Mouse (Mus musculus): ENCODE measurements around the gene Lcn10. TPM values are rescaled to one million over a fixed set of nuclear protein-coding genes. Genes with fewer than 3 reads are reported as not detected.

The Lcn10 gene
- total RNA-seq (2023), result not detected

DNA sequence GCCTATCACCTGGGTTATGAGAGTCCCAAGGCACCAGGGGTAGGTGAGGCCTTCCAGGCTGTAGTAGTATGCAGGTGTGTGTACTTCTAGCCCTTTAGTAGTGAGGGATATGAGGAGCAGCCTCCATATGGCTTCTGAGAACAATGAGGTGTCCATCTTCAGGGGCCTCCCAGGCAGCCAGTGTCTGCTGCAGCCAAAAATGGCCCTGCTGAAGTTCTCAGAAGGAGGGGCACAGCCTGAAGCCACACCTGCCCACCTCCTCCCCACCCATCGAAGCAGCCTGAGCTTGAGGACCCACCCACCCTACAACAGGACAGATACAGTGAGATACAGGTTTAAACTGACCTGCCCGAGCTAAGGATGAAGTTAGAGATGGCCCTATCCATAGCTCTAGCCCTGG, at the start of gene Lcn10:
Gene Lcn10 (plus strand): TSS at position 301 of the 400 bp plus-strand sequence.

DNA sequence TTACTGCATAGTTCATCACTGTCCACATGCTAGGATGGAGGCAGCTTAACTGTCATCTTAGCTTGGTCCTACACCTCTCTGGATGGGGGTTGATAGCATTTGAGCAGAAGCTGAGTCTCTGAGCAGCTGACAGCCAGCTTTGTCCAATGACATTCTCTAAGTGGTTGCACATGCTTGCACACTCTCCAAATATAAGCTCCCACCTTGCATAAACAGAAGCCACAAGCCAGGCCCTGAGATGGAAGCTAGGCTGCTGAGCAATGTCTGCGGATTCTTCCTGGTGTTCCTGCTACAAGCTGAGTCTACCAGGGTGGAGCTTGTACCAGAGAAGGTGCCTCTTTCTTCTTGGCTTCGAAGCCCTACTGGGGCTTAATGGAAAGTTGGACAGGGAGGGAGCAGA, 29.6 kb upstream of the Lcn10 start, which contains the start of gene Lcn8:
Gene Lcn8 (plus strand): TSS at position 219 of the 400 bp plus-strand sequence.

DNA sequence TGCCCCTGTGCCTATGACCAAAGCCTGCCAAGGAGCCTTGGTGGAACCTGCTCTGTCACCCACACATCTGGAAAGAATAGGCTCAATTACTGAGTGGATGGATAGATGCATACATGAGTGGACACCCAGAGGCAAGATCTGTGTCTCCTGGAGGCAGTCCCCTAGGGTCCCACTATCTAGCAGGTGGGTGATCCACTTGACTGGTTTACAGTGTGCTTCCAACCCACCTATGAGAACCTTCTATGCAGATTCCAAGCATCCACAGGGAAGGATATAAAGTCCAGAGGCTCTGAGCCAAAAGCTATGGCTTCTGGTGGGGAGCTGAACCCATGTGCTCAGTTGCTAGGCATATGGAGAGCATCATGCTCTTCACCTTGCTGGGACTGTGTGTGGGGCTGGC, 24.9 kb upstream of the Lcn10 start, which contains the start of gene Lcn5:
Gene Lcn5 (plus strand): TSS at position 301 of the 400 bp plus-strand sequence.

DNA sequence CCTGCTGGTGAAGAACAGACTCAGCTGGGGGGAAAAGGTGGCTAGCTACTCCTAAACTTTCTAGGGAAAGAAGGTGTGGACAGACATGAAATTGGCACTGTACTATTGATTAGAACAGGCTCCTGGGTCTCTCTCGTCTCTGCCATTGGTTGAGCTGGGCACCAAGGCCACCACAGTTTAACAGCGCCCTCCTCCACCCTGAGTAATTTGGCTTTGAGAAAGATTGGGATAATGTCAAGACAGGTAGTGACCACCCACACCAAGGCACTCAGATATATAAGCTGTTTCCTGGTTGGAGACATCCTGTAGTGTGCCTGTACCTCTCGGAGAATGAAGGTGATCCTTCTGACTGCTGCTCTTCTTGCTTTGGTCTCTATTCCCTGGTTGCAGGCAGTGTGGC, 6.0 kb upstream of the Lcn10 start, which contains the start of gene Lcn6:
Gene Lcn6 (plus strand): TSS at position 301 of the 400 bp plus-strand sequence.

DNA sequence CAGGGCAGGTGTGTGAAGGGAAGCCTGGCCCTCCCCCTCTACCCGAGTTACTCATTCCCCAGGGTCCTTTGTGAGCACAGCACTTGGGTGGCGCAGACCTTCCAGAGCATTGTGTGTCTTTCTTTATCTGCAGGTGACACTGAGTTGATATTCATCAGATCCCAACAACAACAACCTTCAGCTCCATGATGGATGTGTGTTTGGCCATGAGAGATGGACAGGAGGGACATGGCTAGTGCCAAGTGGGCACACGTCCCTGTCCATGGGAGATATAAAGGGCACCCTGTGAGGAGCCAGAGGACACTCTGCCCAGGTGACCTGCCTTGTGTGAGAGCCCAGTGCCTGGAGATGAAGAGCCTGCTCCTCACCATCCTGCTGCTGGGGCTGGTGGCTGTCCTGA, 17.2 kb downstream of the Lcn10 start, which contains the start of gene Obp2a:
Gene Obp2a (plus strand): TSS at position 301 of the 400 bp plus-strand sequence.

DNA sequence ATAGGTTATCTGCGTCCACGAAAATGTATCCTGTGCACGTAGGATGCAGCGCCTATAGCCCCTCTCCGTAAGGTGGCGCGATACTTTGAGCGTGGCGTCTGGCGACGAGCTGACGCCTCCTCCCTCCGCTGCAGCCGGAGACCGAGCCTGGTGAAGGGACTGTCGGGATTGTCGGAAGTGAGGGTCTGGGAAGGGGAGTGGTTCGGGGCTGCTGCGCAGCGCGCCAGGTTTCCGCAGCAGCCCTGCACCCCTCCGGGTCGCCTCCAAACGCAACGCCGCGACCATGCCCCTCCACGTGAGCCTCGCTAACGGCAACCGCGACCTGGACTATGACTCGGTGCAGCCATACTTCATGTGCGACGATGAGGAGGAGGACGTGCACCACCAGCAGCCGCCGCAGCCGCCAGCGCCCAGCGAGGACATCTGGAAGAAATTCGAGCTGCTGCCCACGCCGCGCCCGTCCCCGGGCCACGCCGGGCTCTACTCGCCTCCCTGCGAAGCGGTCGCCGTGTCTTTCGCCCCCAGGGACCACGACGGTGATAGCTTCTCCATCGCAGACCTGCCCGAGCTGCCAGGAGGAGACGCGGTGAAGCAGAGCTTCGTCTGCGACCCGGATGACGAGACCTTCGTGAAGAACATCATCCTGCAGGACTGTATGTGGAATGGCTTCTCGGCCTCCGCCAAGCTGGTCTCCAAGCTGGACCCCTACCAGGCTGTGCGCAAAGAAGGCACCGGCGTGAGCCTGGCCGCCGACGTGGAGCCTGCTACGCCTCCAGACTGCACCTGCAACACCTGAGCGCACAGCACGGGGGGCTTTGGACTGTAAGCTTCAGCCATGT, 24.3 kb downstream of the Lcn10 start, which contains the start of gene Bmyc:
Gene Bmyc (plus strand): TSS at position 97 of the 839 bp plus-strand sequence.

Other genes starting within 250 kb of the Lcn10 start
- gene Clic3, start 225.9 kb upstream of the Lcn10 start, total RNA-seq (2023), result not detected
- 10 to 100 TPM; 90.9 to 100.0 TPM for gene Paxx, start 221.6 kb upstream of the Lcn10 start, total RNA-seq (2023)
- gene Ptgds, start 212.7 kb upstream of the Lcn10 start, total RNA-seq (2023), result not detected
- not detected for gene Lcn12, start 188.8 kb upstream of the Lcn10 start, total RNA-seq (2023)
- gene Fbxw5, start 182.0 kb upstream of the Lcn10 start, total RNA-seq (2023), result 10 to 100 TPM; 72.0 to 74.1 TPM
- gene C8g, start 181.0 kb upstream of the Lcn10 start, total RNA-seq (2023), result under 1 TPM in 1 of 2 experiments, not detected in 1; 0.93 TPM
- 10 to 100 TPM; 59.2 to 66.5 TPM for gene Traf2, start 135.8 kb upstream of the Lcn10 start, total RNA-seq (2023)
- 100 to 1,000 TPM; 109 to 136 TPM for gene Edf1, start 124.9 kb upstream of the Lcn10 start, total RNA-seq (2023)
- 1 to 10 TPM; 1.2 to 3.0 TPM for gene Mamdc4, start 107.9 kb upstream of the Lcn10 start, total RNA-seq (2023)
- gene Phpt1, start 107.5 kb upstream of the Lcn10 start, total RNA-seq (2023), result 10 to 100 TPM; 18.3 to 19.3 TPM
- under 1 TPM in 1 of 2 experiments, not detected in 1; 0.15 TPM for gene Ajm1, start 101.0 kb upstream of the Lcn10 start, total RNA-seq (2023)
- 100 to 1,000 TPM; 100 to 112 TPM for gene Rabl6, start 74.2 kb upstream of the Lcn10 start, total RNA-seq (2023)
- not detected for gene Ccdc183, start 65.0 kb upstream of the Lcn10 start, total RNA-seq (2023)
- 1 to 10 TPM in 1 of 2 experiments, not detected in 1; 1.5 TPM for gene Tmem141, start 60.7 kb upstream of the Lcn10 start, total RNA-seq (2023)
- gene Fcna, start 54.7 kb upstream of the Lcn10 start, total RNA-seq (2023), result 1 to 10 TPM in 1 of 2 experiments, under 1 TPM in 1; 0.68 to 5.9 TPM
- not detected for gene Lcn8, start 29.6 kb upstream of the Lcn10 start, total RNA-seq (2023)
- not detected for gene Lcn5, start 24.8 kb upstream of the Lcn10 start, total RNA-seq (2023)
- not detected for gene Lcn6, start 5.9 kb upstream of the Lcn10 start, total RNA-seq (2023)
- gene Obp2a, start 17.3 kb downstream of the Lcn10 start, total RNA-seq (2023), result not detected
- gene Bmyc, start 24.0 kb downstream of the Lcn10 start, total RNA-seq (2023), result 10 to 100 TPM; 24.7 to 28.4 TPM
- gene Obp2b, start 54.3 kb downstream of the Lcn10 start, total RNA-seq (2023), result not detected
- not detected for gene Lcn3, start 82.8 kb downstream of the Lcn10 start, total RNA-seq (2023)
- gene Lcn11, start 94.3 kb downstream of the Lcn10 start, total RNA-seq (2023), result not detected
- gene Gm13539, start 99.5 kb downstream of the Lcn10 start, total RNA-seq (2023), result not detected
- not detected for gene Glt6d1, start 133.1 kb downstream of the Lcn10 start, total RNA-seq (2023)
- not detected for gene Lcn9, start 140.4 kb downstream of the Lcn10 start, total RNA-seq (2023)
- gene Sohlh1, start 164.5 kb downstream of the Lcn10 start, total RNA-seq (2023), result not detected
- gene Kcnt1, start 181.0 kb downstream of the Lcn10 start, total RNA-seq (2023), result not detected